Mouse (Mus musculus): Measurements from ENCODE around the gene Pla2g2c. TPM values are rescaled to one million over a fixed set of nuclear protein-coding genes. Genes with fewer than 3 reads are reported as not detected.

Gene Pla2g2c
- polyA plus RNA-seq, 1 experiment from 2014 or later: 0.18 TPM

- Histone ChIP-seq H3K9ac (no peak overlapping the region), H3K4me1 (no peaks in the 10 kb centered on the region), H3K4me3 (replicated peaks) (no peak overlapping the region), H3K27me3 (replicated peaks) (0 out of 2 replicates have a peak, but pooled peaks cover 3% of the 10 kb centered on the region), H3K36me3 (no peaks in the 10 kb centered on the region), H3K9me3 (no peaks in the 10 kb centered on the region), H3K4me2 (no peak overlapping the region), H3K27ac (no peak overlapping the region)
- 55% methylated on average over 8 of the region's 10 CpGs for WGBS
- no peak for ATAC-seq (ENCODE audit: insufficient read depth, low FRiP score, low read depth)
These were observed 27.3 kb upstream of the Pla2g2c start for GRCm38 (mm10) chr4:138697166-138697860.

- ATAC-seq (ENCODE audit: insufficient read depth, low FRiP score, low read depth): no peak
- H3K4me1 ChIP-seq: no peaks in the 10 kb centered on the region
- H3K9me3 ChIP-seq: no peaks in the 10 kb centered on the region
- H3K4me2 ChIP-seq: no peak overlapping the region
- 0 out of 2 replicates have a peak, but pooled peaks cover 3% of the 10 kb centered on the region for H3K27me3 ChIP-seq (replicated peaks)
- no peak overlapping the region for H3K9ac ChIP-seq
- no peaks in the 10 kb centered on the region for H3K36me3 ChIP-seq
- 53% methylated on average over 2 of the region's 2 CpGs for WGBS
- H3K4me3 ChIP-seq (replicated peaks): no peak overlapping the region
- no peak overlapping the region for H3K27ac ChIP-seq
These were observed 26.3 kb upstream of the Pla2g2c start for GRCm38 (mm10) chr4:138698296-138698695.

GRCm38 (mm10) chr4:138700184-138700982, 24.2 kb upstream of the Pla2g2c start:
- no peak overlapping the region for H3K9ac ChIP-seq
- no peaks in the 10 kb centered on the region for H3K36me3 ChIP-seq
- H3K9me3 ChIP-seq: no peaks in the 10 kb centered on the region
- no peaks in the 10 kb centered on the region for H3K27me3 ChIP-seq (replicated peaks)
- H3K4me3 ChIP-seq (replicated peaks): no peak overlapping the region
- H3K4me2 ChIP-seq: no peak overlapping the region
- no peaks in the 10 kb centered on the region for H3K4me1 ChIP-seq
- ATAC-seq (ENCODE audit: insufficient read depth, low FRiP score, low read depth): no peak
- no peak overlapping the region for H3K27ac ChIP-seq
- 27% methylated on average over 15 of the region's 15 CpGs for WGBS

GRCm38 (mm10) chr4:138701111-138701510, 23.5 kb upstream of the Pla2g2c start:
- 71% methylated on average over 8 of the region's 8 CpGs for WGBS
- no peak for ATAC-seq (ENCODE audit: insufficient read depth, low FRiP score, low read depth)
- no peak overlapping the region for H3K4me2 ChIP-seq
- H3K4me3 ChIP-seq (replicated peaks): no peak overlapping the region
- H3K36me3 ChIP-seq: no peaks in the 10 kb centered on the region
- no peak overlapping the region for H3K9ac ChIP-seq
- H3K27me3 ChIP-seq (replicated peaks): no peaks in the 10 kb centered on the region
- no peaks in the 10 kb centered on the region for H3K4me1 ChIP-seq
- H3K27ac ChIP-seq: no peak overlapping the region
- no peaks in the 10 kb centered on the region for H3K9me3 ChIP-seq

GRCm38 (mm10) chr4:138702031-138702430, 22.6 kb upstream of the Pla2g2c start:
- ATAC-seq (ENCODE audit: insufficient read depth, low FRiP score, low read depth): no peak
- no peaks in the 10 kb centered on the region for H3K27me3 ChIP-seq (replicated peaks)
- no peaks in the 10 kb centered on the region for H3K4me1 ChIP-seq
- no peaks in the 10 kb centered on the region for H3K36me3 ChIP-seq
- H3K27ac ChIP-seq: no peak overlapping the region
- WGBS: 62% methylated on average over 2 of the region's 2 CpGs
- no peak overlapping the region for H3K4me3 ChIP-seq (replicated peaks)
- H3K4me2 ChIP-seq: no peak overlapping the region
- no peaks in the 10 kb centered on the region for H3K9me3 ChIP-seq
- no peak overlapping the region for H3K9ac ChIP-seq

- no peak overlapping the region for H3K4me3 ChIP-seq (replicated peaks)
- H3K27me3 ChIP-seq (replicated peaks): no peaks in the 10 kb centered on the region
- no peaks in the 10 kb centered on the region for H3K9me3 ChIP-seq
- no peak overlapping the region for H3K27ac ChIP-seq
- ATAC-seq (ENCODE audit: insufficient read depth, low FRiP score, low read depth): no peak
- 65% methylated on average over 8 of the region's 8 CpGs for WGBS
- no peaks in the 10 kb centered on the region for H3K4me1 ChIP-seq
- no peak overlapping the region for H3K9ac ChIP-seq
- no peak overlapping the region for H3K4me2 ChIP-seq
- H3K36me3 ChIP-seq: no peaks in the 10 kb centered on the region
These were observed 22.1 kb upstream of the Pla2g2c start for GRCm38 (mm10) chr4:138702528-138702927.

GRCm38 (mm10) chr4:138703591-138703990, 21.0 kb upstream of the Pla2g2c start:
- no peak overlapping the region for H3K4me2 ChIP-seq
- ATAC-seq (ENCODE audit: insufficient read depth, low FRiP score, low read depth): no peak
- H3K9me3 ChIP-seq: no peaks in the 10 kb centered on the region
- no peak overlapping the region for H3K4me3 ChIP-seq (replicated peaks)
- no peaks in the 10 kb centered on the region for H3K36me3 ChIP-seq
- no peaks in the 10 kb centered on the region for H3K27me3 ChIP-seq (replicated peaks)
- no peaks in the 10 kb centered on the region for H3K4me1 ChIP-seq
- no peak overlapping the region for H3K27ac ChIP-seq
- 61% methylated on average over 7 of the region's 7 CpGs for WGBS
- H3K9ac ChIP-seq: no peak overlapping the region

GRCm38 (mm10) chr4:138704169-138704568, 20.4 kb upstream of the Pla2g2c start:
- ATAC-seq (ENCODE audit: insufficient read depth, low FRiP score, low read depth): no peak
- H3K9me3 ChIP-seq: no peaks in the 10 kb centered on the region
- no peaks in the 10 kb centered on the region for H3K36me3 ChIP-seq
- no peak overlapping the region for H3K4me3 ChIP-seq (replicated peaks)
- no peaks in the 10 kb centered on the region for H3K27me3 ChIP-seq (replicated peaks)
- no peak overlapping the region for H3K27ac ChIP-seq
- no peak overlapping the region for H3K4me2 ChIP-seq
- no peak overlapping the region for H3K9ac ChIP-seq
- peaks cover 2% of the 10 kb centered on the region; the same call in 1 of the 2 replicates for H3K4me1 ChIP-seq
- 74% methylated on average over 4 of the region's 4 CpGs for WGBS

GRCm38 (mm10) chr4:138706620-138707019, 18.0 kb upstream of the Pla2g2c start:
- 92% methylated on average over 8 of the region's 8 CpGs for WGBS
- Histone ChIP-seq H3K4me3 (replicated peaks) (no peak overlapping the region), H3K36me3 (no peaks in the 10 kb centered on the region), H3K4me1 (peaks cover 2% of the 10 kb centered on the region; the same call in 1 of the 2 replicates), H3K9me3 (no peaks in the 10 kb centered on the region), H3K27me3 (replicated peaks) (no peaks in the 10 kb centered on the region), H3K27ac (no peak overlapping the region), H3K4me2 (no peak overlapping the region), H3K9ac (no peak overlapping the region)
- no peak for ATAC-seq (ENCODE audit: insufficient read depth, low FRiP score, low read depth)

- no peak for ATAC-seq (ENCODE audit: insufficient read depth, low FRiP score, low read depth)
- WGBS: 7% methylated on average over 7 of the region's 7 CpGs
- H3K27me3 ChIP-seq (replicated peaks): no peaks in the 10 kb centered on the region
These were observed 16.0 kb upstream of the Pla2g2c start for GRCm38 (mm10) chr4:138708636-138709035.

GRCm38 (mm10) chr4:138709246-138709645, 15.3 kb upstream of the Pla2g2c start:
- Histone ChIP-seq H3K9ac (no peak overlapping the region), H3K36me3 (no peaks in the 10 kb centered on the region), H3K27me3 (replicated peaks) (no peaks in the 10 kb centered on the region), H3K4me2 (no peak overlapping the region), H3K9me3 (no peaks in the 10 kb centered on the region), H3K4me1 (peaks cover 2% of the 10 kb centered on the region; the same call in 1 of the 2 replicates), H3K4me3 (replicated peaks) (no peak overlapping the region), H3K27ac (no peak overlapping the region)
- 84% methylated on average over 11 of the region's 11 CpGs for whole genome bisulfite sequencing
- no peak for ATAC-seq (ENCODE audit: insufficient read depth, low FRiP score, low read depth)

More at GRCm38 (mm10) chr4:138708636-138709035, 16.0 kb upstream of the Pla2g2c start:
- H3K9ac ChIP-seq: no peak overlapping the region
- H3K9me3 ChIP-seq: no peaks in the 10 kb centered on the region
- H3K27ac ChIP-seq: no peak overlapping the region
- no peaks in the 10 kb centered on the region for H3K36me3 ChIP-seq
- no peak overlapping the region for H3K4me2 ChIP-seq
- H3K4me3 ChIP-seq (replicated peaks): no peak overlapping the region
- peaks cover 2% of the 10 kb centered on the region; the same call in 1 of the 2 replicates for H3K4me1 ChIP-seq

- Histone ChIP-seq H3K9me3 (no peaks in the 10 kb centered on the region), H3K27me3 (replicated peaks) (no peaks in the 10 kb centered on the region), H3K4me3 (replicated peaks) (no peak overlapping the region), H3K4me2 (no peak overlapping the region), H3K4me1 (peaks cover 2% of the 10 kb centered on the region; the same call in 1 of the 2 replicates), H3K27ac (no peak overlapping the region), H3K9ac (no peak overlapping the region), H3K36me3 (no peaks in the 10 kb centered on the region)
- WGBS: 78% methylated on average over 7 of the region's 7 CpGs
- no peak for ATAC-seq (ENCODE audit: insufficient read depth, low FRiP score, low read depth)
These were observed 14.6 kb upstream of the Pla2g2c start for GRCm38 (mm10) chr4:138709944-138710343.

All from stomach, embryonic 15.5 days (tissue).